In the genomic region with DNA sequence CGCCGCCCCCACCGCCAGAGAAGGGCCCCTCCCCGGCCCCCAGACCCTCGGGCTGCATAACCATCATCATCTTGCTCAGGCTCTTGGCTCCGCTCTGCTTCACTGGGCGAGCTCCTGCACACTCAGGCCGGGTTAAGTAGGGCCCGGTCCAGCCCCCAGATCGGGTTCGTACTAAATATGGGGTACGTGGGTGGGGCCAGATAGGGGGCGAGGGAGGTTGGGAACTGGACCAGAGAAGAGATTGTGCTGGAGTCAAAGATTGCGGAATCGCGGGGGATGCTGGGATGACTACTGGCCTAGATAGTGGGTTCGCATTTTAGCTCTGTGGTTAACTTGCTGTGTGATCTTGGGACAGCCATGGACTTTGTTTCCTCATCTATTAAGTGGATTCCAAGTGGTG, we compare ENCODE assay signal across 8 mouse cellular contexts. TPM values are rescaled to one million over a fixed set of nuclear protein-coding genes. Genes with fewer than 3 reads are reported as not detected.
DNase-seq lines count a peak whose midpoint lies in the region; ATAC-seq and TF ChIP-seq lines count a peak whose summit lies in the region.

A gene (minus strand): TSS at position 125 of the 400 bp plus-strand sequence.

- H3K9me3 ChIP-seq in ES-E14 (ENCODE audit: control insufficient read depth, insufficient read depth, low read depth, low read length), result no peaks in the 10 kb centered on the region
- H3K9me3 ChIP-seq in embryonic facial prominence, embryonic 11.5 days (replicated peaks; ENCODE audit: control insufficient read depth, low read length), result no peaks in the 10 kb centered on the region
- no peaks in the 10 kb centered on the region for H3K9me3 ChIP-seq in kidney, embryonic 15.5 days (replicated peaks)
- no peaks in the 10 kb centered on the region for H3K9me3 ChIP-seq in stomach, postnatal 0 days (ENCODE audit: control insufficient read depth, low read length)

- H3K27me3 ChIP-seq in embryonic facial prominence, embryonic 11.5 days (ENCODE audit: control insufficient read depth, insufficient read depth, low read length), result no peaks in the 10 kb centered on the region
- H3K27me3 ChIP-seq in kidney, embryonic 15.5 days, result no peaks in the 10 kb centered on the region
- H3K27me3 ChIP-seq in stomach, postnatal 0 days (ENCODE audit: control insufficient read depth, insufficient read depth, low read length), result no peaks in the 10 kb centered on the region

- peak within 1 kb of the TSS; percentile 14; the same call in 1 of the 2 replicates for H3K27ac ChIP-seq in ES-E14 (ENCODE audit: insufficient read depth, low read depth, low read length, poor library complexity, severe bottlenecking)
- peak within 1 kb of the TSS; percentile 52 for H3K27ac ChIP-seq in embryonic facial prominence, embryonic 11.5 days (replicated peaks; ENCODE audit: low read depth, low read length)
- peak within 1 kb of the TSS; percentile 88 for H3K27ac ChIP-seq in kidney, embryonic 15.5 days
- peak within 1 kb of the TSS; percentile 81 for H3K27ac ChIP-seq in stomach, postnatal 0 days (replicated peaks)

- no peak for TF ChIP-seq EP300 in stomach, postnatal 0 days (optimal IDR thresholded peaks at IDR 0.05)

- H3K4me2 ChIP-seq in embryonic facial prominence, embryonic 11.5 days (ENCODE audit: low read depth, low read length), result peak within 1 kb of the TSS; percentile 96
- H3K4me2 ChIP-seq in kidney, embryonic 15.5 days, result peak within 1 kb of the TSS; percentile 89
- peak within 1 kb of the TSS; percentile 91 for H3K4me2 ChIP-seq in stomach, postnatal 0 days (replicated peaks; ENCODE audit: low read depth)

- peaks cover 2 to 22% of the 10 kb centered on the region in 2 experiments; a peak in 3 of 4 replicates for H3K4me1 ChIP-seq in ES-E14 (ENCODE audit: control insufficient read depth in 2 of 2, insufficient read depth in 2 of 2, low read length in 2 of 2, poor library complexity in 1 of 2)
- no peaks in the 10 kb centered on the region; the same call in 1 of the 2 replicates for H3K4me1 ChIP-seq in embryonic facial prominence, embryonic 11.5 days (ENCODE audit: control insufficient read depth, insufficient read depth, low read length)
- peaks cover 29% of the 10 kb centered on the region for H3K4me1 ChIP-seq in kidney, embryonic 15.5 days
- H3K4me1 ChIP-seq in stomach, postnatal 0 days (replicated peaks; ENCODE audit: control insufficient read depth, insufficient read depth), result no peaks in the 10 kb centered on the region

- in situ Hi-C loops in ES-E14 (cut with MboI; ENCODE audit: low sequenced_read_pairs in 2 of 2, unreplicated experiment in 2 of 2), result no loop called here

- DNase-seq in ES-E14 (ENCODE audit: low read depth, low spot score), result no peak
- peak; percentile 23 for DNase-seq in embryonic facial prominence, embryonic 11.5 days (ENCODE audit: low spot score)
- DNase-seq in heart, adult 9 months (ENCODE audit: low spot score in 2 of 2), result peak; percentile 41 to 49
- DNase-seq in lung, postnatal 14 days, result peak; percentile 40
- DNase-seq in stomach, postnatal 0 days (ENCODE audit: low spot score), result peak; percentile 33
- DNase-seq in right cerebral cortex, adult 18-20 months, result no peak
- DNase-seq in right cerebral cortex, postnatal 10 days (ENCODE audit: low spot score in 2 of 2), result no peak

- no peak for TF ChIP-seq CTCF in stomach, postnatal 0 days (IDR thresholded peaks at IDR 0.05; ENCODE audit: low read depth)

- ATAC-seq in embryonic facial prominence, embryonic 11.5 days (replicated peaks; ENCODE audit: insufficient number of reproducible peaks, low FRiP score, low TSS enrichment, low read depth), result 0 out of 2 replicates have a peak, but pooled peaks have one; percentile 21
- peak; percentile 49 for ATAC-seq in kidney, embryonic 15.5 days (replicated peaks; ENCODE audit: low FRiP score)
- ATAC-seq in stomach, postnatal 0 days (ENCODE audit: low FRiP score, low TSS enrichment), result peak; percentile 8; the same call in 1 of the 2 replicates

- 4% methylated on average over 17 of the region's 17 CpGs for WGBS in embryonic facial prominence, embryonic 11.5 days
- WGBS in kidney, embryonic 15.5 days, result under 1% methylated on average over 17 of the region's 17 CpGs
- 4% methylated on average over 17 of the region's 17 CpGs for WGBS in stomach, postnatal 0 days

- peaks cover 2% of the 10 kb centered on the region; the same call in 1 of the 2 replicates for H3K36me3 ChIP-seq in ES-E14 (ENCODE audit: control insufficient read depth, insufficient read depth, low read length, poor library complexity, severe bottlenecking)
- no peaks in the 10 kb centered on the region for H3K36me3 ChIP-seq in embryonic facial prominence, embryonic 11.5 days (replicated peaks; ENCODE audit: control insufficient read depth, insufficient read depth, low read depth, low read length)
- no peaks in the 10 kb centered on the region for H3K36me3 ChIP-seq in kidney, embryonic 15.5 days
- H3K36me3 ChIP-seq in stomach, postnatal 0 days (ENCODE audit: control insufficient read depth, insufficient read depth, low read length), result no peaks in the 10 kb centered on the region

- peak within 1 kb of the TSS; percentile 92 for H3K9ac ChIP-seq in ES-E14 (ENCODE audit: insufficient read depth, low read depth, low read length, poor library complexity, severe bottlenecking)
- peak within 1 kb of the TSS; percentile 81 for H3K9ac ChIP-seq in embryonic facial prominence, embryonic 11.5 days (replicated peaks; ENCODE audit: low read length)
- peak within 1 kb of the TSS; percentile 92 for H3K9ac ChIP-seq in kidney, embryonic 15.5 days
- H3K9ac ChIP-seq in stomach, postnatal 0 days (ENCODE audit: low read length), result peak within 1 kb of the TSS; percentile 91

- H3K4me3 ChIP-seq in ES-E14 (ENCODE audit: insufficient read depth in 1 of 2, low read depth in 1 of 2, low read length in 2 of 2, poor library complexity in 1 of 2, severe bottlenecking in 1 of 2), result peak within 1 kb of the TSS; percentile 92 to 99
- H3K4me3 ChIP-seq in embryonic facial prominence, embryonic 11.5 days (ENCODE audit: low read depth, low read length), result peak within 1 kb of the TSS; percentile 91
- H3K4me3 ChIP-seq in kidney, embryonic 15.5 days (replicated peaks), result peak within 1 kb of the TSS; percentile 99
- peak within 1 kb of the TSS; percentile 89 for H3K4me3 ChIP-seq in stomach, postnatal 0 days (ENCODE audit: low read depth, low read length)

TF ChIP-seq in ES-E14, 5 proteins besides CTCF, POLR2A, EP300 and RAD21:
- no peak for TF ChIP-seq ZNF384 (IDR thresholded peaks at IDR 0.05; ENCODE audit: low read depth, low read length)
- TF ChIP-seq MAFK (IDR thresholded peaks at IDR 0.05; ENCODE audit: insufficient read depth, low read depth, low read length), result no peak
- no peak for TF ChIP-seq CHD2 (IDR thresholded peaks at IDR 0.05; ENCODE audit: low read depth, low read length)
- no peak for TF ChIP-seq HCFC1 (IDR thresholded peaks at IDR 0.05; ENCODE audit: borderline replicate concordance, insufficient read depth, low read length)
- TF ChIP-seq ZC3H11A (IDR thresholded peaks at IDR 0.05; ENCODE audit: borderline replicate concordance, low read depth, low read length), result no peak

RNA-seq across cellular contexts. Expression of the gene that starts here (rescaled TPM):
- total RNA-seq in ES-E14 (2012; rRNA removed), result 48.4 and 91.8 TPM in 2 replicates
- 4.3 and 5.6 TPM in 2 replicates for polyA plus RNA-seq in embryonic facial prominence, embryonic 11.5 days (2014; fragmentation: Nextera tagmentation; extraction: Ambion mirVana)
- polyA plus RNA-seq in kidney, embryonic 15.5 days (2015; fragmentation: Nextera tagmentation; extraction: Ambion mirVana), result 10.6 and 12.0 TPM in 2 replicates
- 1.3 and 2.3 TPM in 2 replicates for polyA plus RNA-seq in stomach, postnatal 0 days (2015; fragmentation: Nextera tagmentation; extraction: Ambion mirVana)

Comparison
In these comparisons a context has a peak if more than half of its experiments do, and no peak if none do; other contexts are left out.
1. DNase-seq: peak in embryonic facial prominence, embryonic 11.5 days (single experiment), heart, adult 9 months (2 of 2), lung, postnatal 14 days (single experiment) and stomach, postnatal 0 days (single experiment); none in ES-E14 (single experiment), right cerebral cortex, adult 18-20 months (single experiment) and right cerebral cortex, postnatal 10 days (0 of 2).
2. H3K27ac ChIP-seq: peak in every context shown above with its lines; median percentile 88 in kidney, embryonic 15.5 days; 81 in stomach, postnatal 0 days; 52 in embryonic facial prominence, embryonic 11.5 days; 14 in ES-E14.
3. Peak in every context shown above with its lines, with median percentiles within 50 percentile points of each other: H3K4me3 ChIP-seq, H3K9ac ChIP-seq, ATAC-seq and H3K4me2 ChIP-seq.